Mouse (Mus musculus) c-Kit-positive CD71-negative TER-119-negative erythroid progenitor cells, embryonic 14.5 days (primary cell): ENCODE measurements around the gene Rag1.

Source experiments
- DNase-seq: peaks from one replicate; pipeline ENCODE4 v3.0.0-alpha.2; 2013; ENCODE audit warnings: low read depth

The Rag1 gene

GRCm38 (mm10) chr2:101649114-101649671, at the start of gene Rag1, which contains the start of gene B230118H07Rik:
Rag1 (minus strand) TSS chr2:101649501.
B230118H07Rik (minus strand) TSS chr2:101649532.
- no peak for DNase-seq

- no peak for DNase-seq
These were observed 46.3 kb upstream of the Rag1 start for GRCm38 (mm10) chr2:101695584-101695983.

- DNase-seq, result no peak
These were observed 44.4 kb upstream of the Rag1 start for GRCm38 (mm10) chr2:101693577-101694215.

GRCm38 (mm10) chr2:101693043-101693442, 43.7 kb upstream of the Rag1 start:
- DNase-seq, result no peak

- no peak for DNase-seq
These were observed 41.0 kb upstream of the Rag1 start for GRCm38 (mm10) chr2:101690252-101690827.

GRCm38 (mm10) chr2:101688011-101688410, 38.7 kb upstream of the Rag1 start:
- no peak for DNase-seq

- DNase-seq, result no peak
These were observed 35.1 kb upstream of the Rag1 start for GRCm38 (mm10) chr2:101684421-101684820.

GRCm38 (mm10) chr2:101679164-101679784, 30.0 kb upstream of the Rag1 start:
- DNase-seq, result peak; percentile 28

- DNase-seq, result peak; percentile 76
These were observed 29.1 kb upstream of the Rag1 start, which contains the start of gene Traf6 for GRCm38 (mm10) chr2:101678236-101679021. Traf6 (plus strand) TSS chr2:101678429.

- no peak for DNase-seq
These were observed 24.2 kb upstream of the Rag1 start for GRCm38 (mm10) chr2:101673547-101673946.

GRCm38 (mm10) chr2:101668751-101669150, 19.4 kb upstream of the Rag1 start:
- DNase-seq, result no peak

GRCm38 (mm10) chr2:101665703-101666092, 16.4 kb upstream of the Rag1 start:
- no peak for DNase-seq

GRCm38 (mm10) chr2:101665058-101665702, 15.9 kb upstream of the Rag1 start:
- DNase-seq, result peak; percentile 62

- DNase-seq, result no peak
These were observed 11.2 kb upstream of the Rag1 start for GRCm38 (mm10) chr2:101660536-101660935.

- DNase-seq, result peak; percentile 70
These were observed 3.8 kb upstream of the Rag1 start for GRCm38 (mm10) chr2:101652921-101653597.

GRCm38 (mm10) chr2:101652204-101652920, 3.1 kb upstream of the Rag1 start:
- no peak for DNase-seq

GRCm38 (mm10) chr2:101650446-101650845, 1.1 kb upstream of the Rag1 start:
- DNase-seq, result no peak

- DNase-seq, result no peak
These were observed 940 bp downstream of the Rag1 start for GRCm38 (mm10) chr2:101648361-101648760.

GRCm38 (mm10) chr2:101645841-101646240, 3.5 kb downstream of the Rag1 start:
- no peak for DNase-seq

GRCm38 (mm10) chr2:101639840-101640350, 9.4 kb downstream of the Rag1 start:
- no peak for DNase-seq
